7 mouse cellular contexts compared by ENCODE assay signal in genomic region chr12:100268011-100268410, GRCm38 (mm10).
A peak's percentile ranks its signal among the peaks of the same experiment; 100 is the strongest.
DNase-seq lines count a peak whose midpoint lies in the region; ATAC-seq lines count a peak whose summit lies in the region.

No protein-coding gene starts in this region.

- peak; percentile 36 for DNase-seq in kidney, adult 18-20 months
- no peak for DNase-seq in kidney, adult 11 months
- DNase-seq in ES-CJ7 (ENCODE audit: low read depth, low spot score), result peak; percentile 61
- peak; percentile 41 to 53 for DNase-seq in adrenal gland, adult 18-20 months (ENCODE audit: low spot score in 2 of 2)
- peak; percentile 84 for DNase-seq in mesoderm, embryonic 11.5 days (ENCODE audit: low read depth, low spot score)
- no peak for DNase-seq in T-cell, adult 2 months (ENCODE audit: low spot score)

- peak; percentile 57 to 65; a peak in 3 of 4 replicates for ATAC-seq in hematopoietic stem cell, adult 5-6 weeks (replicated peaks in 1 of 2; ENCODE audit: insufficient read depth in 1 of 2, low FRiP score in 2 of 2, low TSS enrichment in 1 of 2, low read depth in 1 of 2, poor library complexity in 2 of 2, severe bottlenecking in 2 of 2)

Comparison
In these comparisons a context has a peak if more than half of its experiments do, and no peak if none do; other contexts are left out.
1. DNase-seq: peak in kidney, adult 18-20 months (single experiment), ES-CJ7 (single experiment), adrenal gland, adult 18-20 months (2 of 2) and mesoderm, embryonic 11.5 days (single experiment); none in kidney, adult 11 months (single experiment) and T-cell, adult 2 months (single experiment).